Mouse (Mus musculus): Measurements from ENCODE around the gene 1600014C23Rik. TPM values are rescaled to one million over a fixed set of nuclear protein-coding genes. Genes with fewer than 3 reads are reported as not detected.

Gene 1600014C23Rik
- polyA plus RNA-seq, 1 experiment from 2014 or later = not detected

- peaks cover 22% of the 10 kb centered on the region for H3K4me1 ChIP-seq
- no peaks in the 10 kb centered on the region for H3K9me3 ChIP-seq
- no peak overlapping the region for H3K4me2 ChIP-seq (replicated peaks)
- 86% methylated on average over 8 of the region's 8 CpGs for WGBS
- no peaks in the 10 kb centered on the region for H3K36me3 ChIP-seq
- H3K4me3 ChIP-seq = no peak overlapping the region
- no peak overlapping the region for H3K27ac ChIP-seq
- no peaks in the 10 kb centered on the region for H3K27me3 ChIP-seq (replicated peaks)
- H3K9ac ChIP-seq = no peak overlapping the region
- no peak for ATAC-seq (ENCODE audit: low FRiP score, low read depth)
These were observed 29.5 kb upstream of the 1600014C23Rik start for GRCm38 (mm10) chr17:45763188-45763587.

GRCm38 (mm10) chr17:45761902-45762301, 28.3 kb upstream of the 1600014C23Rik start:
- Histone ChIP-seq H3K27ac (no peak overlapping the region), H3K9ac (no peak overlapping the region), H3K4me1 (peaks cover 12% of the 10 kb centered on the region), H3K4me3 (no peak overlapping the region), H3K36me3 (no peaks in the 10 kb centered on the region), H3K27me3 (replicated peaks) (no peaks in the 10 kb centered on the region), H3K4me2 (replicated peaks) (no peak overlapping the region), H3K9me3 (no peaks in the 10 kb centered on the region)
- WGBS = 63% methylated on average over 3 of the region's 3 CpGs
- ATAC-seq (ENCODE audit: low FRiP score, low read depth) = no peak

- no peak overlapping the region for H3K9ac ChIP-seq
- no peaks in the 10 kb centered on the region for H3K27me3 ChIP-seq (replicated peaks)
- no peak for ATAC-seq (ENCODE audit: low FRiP score, low read depth)
- no peak overlapping the region for H3K27ac ChIP-seq
- peaks cover 8% of the 10 kb centered on the region; the same call in 1 of the 2 replicates for H3K4me1 ChIP-seq
- H3K4me2 ChIP-seq (replicated peaks) = 0 out of 2 replicates have a peak overlapping the region, but pooled peaks have one; percentile 4
- no peaks in the 10 kb centered on the region for H3K36me3 ChIP-seq
- WGBS = 73% methylated on average over 10 of the region's 10 CpGs
- H3K4me3 ChIP-seq = no peak overlapping the region
- H3K9me3 ChIP-seq = no peaks in the 10 kb centered on the region
These were observed 27.5 kb upstream of the 1600014C23Rik start for GRCm38 (mm10) chr17:45760965-45761645.

- H3K36me3 ChIP-seq = no peaks in the 10 kb centered on the region
- WGBS = 93% methylated on average over 5 of the region's 5 CpGs
- H3K4me1 ChIP-seq = peaks cover 8% of the 10 kb centered on the region; the same call in 1 of the 2 replicates
- H3K9ac ChIP-seq = no peak overlapping the region
- H3K27me3 ChIP-seq (replicated peaks) = no peaks in the 10 kb centered on the region
- no peak overlapping the region for H3K4me3 ChIP-seq
- H3K9me3 ChIP-seq = no peaks in the 10 kb centered on the region
- ATAC-seq (ENCODE audit: low FRiP score, low read depth) = no peak
- no peak overlapping the region for H3K4me2 ChIP-seq (replicated peaks)
- H3K27ac ChIP-seq = no peak overlapping the region
These were observed 26.1 kb upstream of the 1600014C23Rik start for GRCm38 (mm10) chr17:45759751-45760150.

- Histone ChIP-seq H3K27me3 (replicated peaks) (no peaks in the 10 kb centered on the region), H3K4me1 (peaks cover 8% of the 10 kb centered on the region; the same call in 1 of the 2 replicates), H3K4me2 (replicated peaks) (no peak overlapping the region), H3K9ac (no peak overlapping the region), H3K9me3 (no peaks in the 10 kb centered on the region), H3K36me3 (no peaks in the 10 kb centered on the region), H3K4me3 (no peak overlapping the region), H3K27ac (no peak overlapping the region)
- no peak for ATAC-seq (ENCODE audit: low FRiP score, low read depth)
- WGBS = 79% methylated on average over 7 of the region's 7 CpGs
These were observed 25.2 kb upstream of the 1600014C23Rik start for GRCm38 (mm10) chr17:45758808-45759207.

- Histone ChIP-seq H3K9ac (no peak overlapping the region), H3K4me2 (replicated peaks) (no peak overlapping the region), H3K9me3 (no peaks in the 10 kb centered on the region), H3K27me3 (replicated peaks) (no peaks in the 10 kb centered on the region), H3K36me3 (no peaks in the 10 kb centered on the region), H3K4me1 (peaks cover 8% of the 10 kb centered on the region; the same call in 1 of the 2 replicates), H3K27ac (no peak overlapping the region), H3K4me3 (no peak overlapping the region)
- 82% methylated on average over 8 of the region's 8 CpGs for WGBS
- no peak for ATAC-seq (ENCODE audit: low FRiP score, low read depth)
These were observed 24.3 kb upstream of the 1600014C23Rik start for GRCm38 (mm10) chr17:45757932-45758331.

GRCm38 (mm10) chr17:45756831-45757230, 23.2 kb upstream of the 1600014C23Rik start:
- Histone ChIP-seq H3K4me1 (peaks cover 8% of the 10 kb centered on the region; the same call in 1 of the 2 replicates), H3K4me3 (no peak overlapping the region), H3K36me3 (no peaks in the 10 kb centered on the region), H3K27ac (no peak overlapping the region), H3K9me3 (no peaks in the 10 kb centered on the region), H3K4me2 (replicated peaks) (no peak overlapping the region), H3K9ac (no peak overlapping the region), H3K27me3 (replicated peaks) (no peaks in the 10 kb centered on the region)
- no peak for ATAC-seq (ENCODE audit: low FRiP score, low read depth)
- 34% methylated on average over 5 of the region's 5 CpGs for WGBS

- no peaks in the 10 kb centered on the region for H3K9me3 ChIP-seq
- peaks cover 8% of the 10 kb centered on the region; the same call in 1 of the 2 replicates for H3K4me1 ChIP-seq
- no peak overlapping the region for H3K27ac ChIP-seq
- no peaks in the 10 kb centered on the region for H3K27me3 ChIP-seq (replicated peaks)
- no peaks in the 10 kb centered on the region for H3K36me3 ChIP-seq
- no peak overlapping the region for H3K4me2 ChIP-seq (replicated peaks)
- 75% methylated on average over 8 of the region's 8 CpGs for WGBS
- ATAC-seq (ENCODE audit: low FRiP score, low read depth) = no peak
- H3K9ac ChIP-seq = no peak overlapping the region
- H3K4me3 ChIP-seq = no peak overlapping the region
These were observed 22.7 kb upstream of the 1600014C23Rik start for GRCm38 (mm10) chr17:45756391-45756790.

GRCm38 (mm10) chr17:45754186-45754862, 20.7 kb upstream of the 1600014C23Rik start:
- no peak overlapping the region for H3K4me2 ChIP-seq (replicated peaks)
- H3K36me3 ChIP-seq = no peaks in the 10 kb centered on the region
- ATAC-seq (ENCODE audit: low FRiP score, low read depth) = no peak
- H3K9me3 ChIP-seq = no peaks in the 10 kb centered on the region
- H3K4me3 ChIP-seq = no peak overlapping the region
- H3K27ac ChIP-seq = no peak overlapping the region
- peaks cover 3% of the 10 kb centered on the region; the same call in 1 of the 2 replicates for H3K4me1 ChIP-seq
- H3K27me3 ChIP-seq (replicated peaks) = no peaks in the 10 kb centered on the region
- H3K9ac ChIP-seq = no peak overlapping the region
- 85% methylated on average over 13 of the region's 13 CpGs for WGBS

- 53% methylated on average over 11 of the region's 11 CpGs for WGBS
- H3K9ac ChIP-seq = no peak overlapping the region
These were observed 19.0 kb upstream of the 1600014C23Rik start for GRCm38 (mm10) chr17:45752678-45753077.

GRCm38 (mm10) chr17:45752053-45752452, 18.4 kb upstream of the 1600014C23Rik start:
- Histone ChIP-seq H3K9ac (no peak overlapping the region), H3K27ac (no peak overlapping the region)

More at GRCm38 (mm10) chr17:45752678-45753077, 19.0 kb upstream of the 1600014C23Rik start:
- Histone ChIP-seq H3K27me3 (replicated peaks) (no peaks in the 10 kb centered on the region), H3K4me2 (replicated peaks) (no peak overlapping the region), H3K27ac (no peak overlapping the region), H3K4me3 (no peak overlapping the region), H3K4me1 (peaks cover 7% of the 10 kb centered on the region), H3K9me3 (no peaks in the 10 kb centered on the region), H3K36me3 (no peaks in the 10 kb centered on the region)
- no peak for ATAC-seq (ENCODE audit: low FRiP score, low read depth)

GRCm38 (mm10) chr17:45751359-45751758, 17.7 kb upstream of the 1600014C23Rik start:
- Histone ChIP-seq H3K27me3 (replicated peaks) (no peaks in the 10 kb centered on the region), H3K4me2 (replicated peaks) (no peak overlapping the region), H3K36me3 (no peaks in the 10 kb centered on the region), H3K9ac (no peak overlapping the region), H3K27ac (no peak overlapping the region), H3K9me3 (no peaks in the 10 kb centered on the region), H3K4me3 (no peak overlapping the region), H3K4me1 (peaks cover 3% of the 10 kb centered on the region; the same call in 1 of the 2 replicates)
- ATAC-seq (ENCODE audit: low FRiP score, low read depth) = no peak
- 97% methylated on average over 1 of the region's 1 CpGs for WGBS

More at GRCm38 (mm10) chr17:45752053-45752452, 18.4 kb upstream of the 1600014C23Rik start:
- H3K9me3 ChIP-seq = no peaks in the 10 kb centered on the region
- H3K36me3 ChIP-seq = no peaks in the 10 kb centered on the region
- H3K4me1 ChIP-seq = peaks cover 7% of the 10 kb centered on the region
- H3K4me3 ChIP-seq = no peak overlapping the region
- no peaks in the 10 kb centered on the region for H3K27me3 ChIP-seq (replicated peaks)
- ATAC-seq (ENCODE audit: low FRiP score, low read depth) = no peak
- H3K4me2 ChIP-seq (replicated peaks) = no peak overlapping the region
- 86% methylated on average over 8 of the region's 8 CpGs for WGBS
